Comparison of ENCODE assay signal across 13 mouse cellular contexts in the genomic region with DNA sequence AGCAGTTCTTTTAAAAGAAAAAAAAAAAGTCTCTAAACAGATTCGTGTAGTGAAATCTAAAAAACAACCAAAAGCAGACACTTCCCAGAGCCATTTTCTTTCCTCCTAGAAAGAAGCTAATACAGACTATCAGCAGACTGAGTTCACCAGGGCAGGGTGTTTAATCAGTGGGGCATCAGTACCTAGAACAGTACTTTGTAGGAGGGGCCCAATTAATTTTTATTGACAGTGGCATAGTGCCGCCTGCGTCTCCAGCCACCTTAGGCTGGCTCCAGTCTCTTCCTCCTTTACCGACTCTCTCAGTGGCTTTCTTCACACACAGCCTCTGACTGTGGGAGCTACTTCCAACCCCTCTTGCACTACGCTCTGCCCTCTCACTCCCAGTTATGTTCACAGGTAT.
"Had no signal": no experiment of that assay in that cellular context is flagged by ENCODE, and none has a peak within 500 bp of the region (broad histone marks: within the 10 kb centered on the region; RNA-seq: fewer than 3 reads in every experiment).

No protein-coding gene starts in this region.

- H3K9ac ChIP-seq: lung, embryonic 14.5 days; midbrain, embryonic 13.5 days; midbrain, embryonic 15.5 days; neural tube, embryonic 12.5 days had no signal

- H3K4me3 ChIP-seq: midbrain, embryonic 10.5 days; midbrain, embryonic 13.5 days; midbrain, embryonic 15.5 days; neural tube, embryonic 12.5 days had no signal

- H3K36me3 ChIP-seq: midbrain, embryonic 15.5 days had no signal

- ATAC-seq: midbrain, embryonic 13.5 days; midbrain, embryonic 15.5 days had no signal

- H3K9me3 ChIP-seq: midbrain, embryonic 10.5 days; midbrain, embryonic 13.5 days; midbrain, embryonic 15.5 days; neural tube, embryonic 12.5 days had no signal

- H3K27me3 ChIP-seq: midbrain, embryonic 13.5 days; midbrain, embryonic 15.5 days; neural tube, embryonic 12.5 days had no signal

- H3K27ac ChIP-seq: midbrain, embryonic 10.5 days; midbrain, embryonic 13.5 days; midbrain, embryonic 15.5 days; neural tube, embryonic 12.5 days had no signal

- H3K4me2 ChIP-seq: lung, embryonic 14.5 days; midbrain, embryonic 13.5 days; midbrain, embryonic 15.5 days; neural tube, embryonic 12.5 days had no signal

- DNase-seq: lung, adult 18-20 months; lung, embryonic 14.5 days; lung, postnatal 10 days; lung, postnatal 4 days; right cerebral cortex, postnatal 14 days; spleen, adult 18-20 months; thymus, adult 2 months; thymus, postnatal 25 days; thymus, postnatal 4 days had no signal
